Mouse (Mus musculus) cerebellum, postnatal 36 days (tissue): ENCODE measurements around the gene Acpp.

Source experiments
- DNase-seq, 2 experiments: peaks; one replicate each; pipeline ENCODE4 v3.0.0; 2021 to 2022; ENCODE audit warnings: mixed read lengths in 2 of 2

The Acpp gene

DNA sequence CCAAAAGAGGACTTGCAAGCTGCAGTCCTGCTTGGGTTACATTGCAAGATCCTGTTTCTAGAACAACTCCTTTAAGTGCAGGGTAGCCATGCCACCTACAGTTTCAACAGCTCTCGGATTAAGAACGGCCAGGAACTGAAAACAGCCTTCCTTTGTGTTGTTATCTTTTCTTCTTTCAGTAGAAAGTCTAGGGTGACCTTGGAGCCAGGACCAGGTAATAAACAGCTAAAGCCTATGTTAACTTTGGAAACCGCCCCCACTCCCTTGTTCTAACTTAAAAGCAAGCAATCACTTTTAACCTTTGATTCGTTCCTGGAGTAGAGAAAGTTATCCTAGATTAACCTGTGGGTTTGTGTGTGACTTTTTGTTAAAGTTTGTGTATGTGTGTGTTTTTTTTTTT, 33.2 kb downstream of the Acpp start:
- no peak for DNase-seq

- DNase-seq, result no peak
Observed at GRCm38 (mm10) chr9:104300569-104300968, 37.0 kb downstream of the Acpp start.

DNA sequence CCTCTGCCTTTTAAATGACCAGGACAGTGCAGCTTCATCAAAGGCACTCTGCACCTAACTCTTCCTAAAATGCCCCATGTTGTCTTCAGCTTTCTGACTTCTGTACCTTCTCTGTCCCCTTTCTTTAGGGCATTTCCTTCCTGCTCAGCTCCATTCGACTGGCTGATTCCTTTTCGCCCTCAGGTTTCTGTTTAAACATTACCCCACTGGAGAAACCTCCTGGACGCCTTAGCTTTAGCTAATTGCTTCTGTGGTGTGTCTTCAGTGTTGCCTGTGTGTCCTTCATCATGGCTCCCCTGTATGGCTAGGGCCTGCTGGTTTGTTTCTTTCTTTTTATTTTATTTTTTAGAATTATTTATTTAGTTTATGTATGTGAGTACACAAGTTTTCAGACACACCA, 40.5 kb downstream of the Acpp start:
- no peak for DNase-seq

DNA sequence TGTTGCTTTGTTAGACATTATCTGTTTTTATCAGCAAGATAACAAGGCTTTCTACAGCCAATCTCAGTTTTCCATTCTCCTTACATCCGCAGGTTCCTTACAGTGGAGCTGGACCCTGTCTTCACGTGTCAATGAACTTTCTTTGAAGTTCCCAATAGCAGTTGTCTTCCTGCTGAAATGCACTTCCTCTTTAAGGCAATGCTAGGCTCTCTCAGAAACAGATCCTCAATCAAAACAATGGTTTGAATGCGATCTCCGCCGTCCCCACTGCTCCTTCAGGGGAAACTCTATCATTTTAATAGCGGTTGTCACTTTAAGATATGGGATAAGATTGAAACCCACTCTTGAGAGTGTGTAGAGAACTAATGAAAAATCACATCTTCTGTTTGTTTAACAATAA, 52.6 kb downstream of the Acpp start:
- no peak for DNase-seq

DNA sequence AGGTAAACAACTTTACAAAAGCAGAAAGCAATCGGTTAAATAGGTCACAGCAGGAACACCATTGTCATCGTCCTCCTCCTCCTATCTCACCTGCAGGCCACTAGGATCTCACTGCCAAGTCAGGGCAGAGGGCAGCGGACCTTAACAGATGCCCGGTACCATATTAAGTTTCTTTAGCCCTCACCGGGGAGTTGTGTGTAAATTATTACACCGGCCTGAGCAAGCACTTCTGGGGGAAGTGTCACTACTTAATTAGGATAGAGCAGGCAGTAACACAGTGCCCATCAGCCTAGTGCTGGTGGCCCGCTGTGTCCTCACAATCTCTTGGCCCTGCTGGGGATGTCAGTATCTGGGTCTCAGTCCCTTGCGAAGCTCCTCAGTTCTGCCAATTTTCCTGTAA, 55.0 kb downstream of the Acpp start:
- no peak for DNase-seq

DNA sequence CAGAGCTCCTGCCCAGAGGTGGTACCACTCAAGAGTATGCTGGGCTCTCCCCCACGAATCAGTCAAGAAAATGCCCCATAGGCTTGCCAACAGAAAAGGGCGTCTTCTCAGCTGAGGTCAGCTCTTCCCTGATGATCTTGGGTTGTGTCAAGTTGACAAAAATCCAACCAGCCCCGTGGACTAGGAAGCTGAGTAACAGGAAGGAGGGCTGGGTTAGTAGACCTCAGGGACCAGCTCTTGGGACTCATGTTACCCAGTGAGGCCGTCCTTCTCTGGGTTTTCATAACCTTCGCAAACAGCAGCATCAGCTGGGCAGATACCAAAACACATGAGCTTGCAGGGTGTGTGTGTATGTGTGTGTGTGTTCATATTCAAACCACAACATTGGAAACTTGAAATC, 55.8 kb downstream of the Acpp start:
- DNase-seq, result no peak

DNA sequence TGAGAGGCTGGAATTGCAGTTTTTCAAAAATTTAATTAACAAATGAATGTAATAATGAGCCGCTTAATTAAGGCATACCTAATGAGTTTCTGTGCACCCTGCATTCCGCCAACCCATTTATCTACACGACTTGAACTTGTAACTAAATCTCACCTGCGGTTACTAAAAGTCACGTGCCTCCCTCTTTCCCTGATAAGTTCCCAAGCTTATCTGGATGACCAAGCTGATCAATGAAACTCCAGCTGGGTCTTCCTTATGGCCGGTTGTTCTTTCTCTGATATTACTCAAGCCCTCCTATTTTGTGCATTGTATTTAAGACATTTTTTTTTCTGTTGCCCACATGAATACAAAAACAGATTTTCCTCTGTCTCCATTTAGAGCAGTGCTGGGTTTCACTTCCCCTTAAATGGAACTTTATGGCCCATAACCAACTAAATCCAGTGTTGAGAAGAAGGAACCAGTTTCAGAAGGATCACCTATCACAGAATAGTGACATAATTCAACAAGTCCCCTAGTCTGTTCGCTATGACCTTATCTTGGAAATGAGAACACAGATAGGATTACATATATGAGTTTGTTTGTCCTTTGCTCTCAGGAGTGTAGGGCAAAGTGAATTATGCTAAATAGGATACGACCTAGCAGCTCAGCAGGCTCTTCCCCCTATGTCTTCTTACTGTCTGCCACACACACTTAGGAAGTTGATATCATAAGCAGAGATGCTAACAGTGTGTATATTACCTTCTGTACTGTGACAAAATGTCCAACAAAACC, 56.6 kb downstream of the Acpp start:
- DNase-seq, result no peak

- DNase-seq, result peak in 1 of 2 experiments; percentile 25
Observed at GRCm38 (mm10) chr9:104277528-104278162, 59.9 kb downstream of the Acpp start.

DNA sequence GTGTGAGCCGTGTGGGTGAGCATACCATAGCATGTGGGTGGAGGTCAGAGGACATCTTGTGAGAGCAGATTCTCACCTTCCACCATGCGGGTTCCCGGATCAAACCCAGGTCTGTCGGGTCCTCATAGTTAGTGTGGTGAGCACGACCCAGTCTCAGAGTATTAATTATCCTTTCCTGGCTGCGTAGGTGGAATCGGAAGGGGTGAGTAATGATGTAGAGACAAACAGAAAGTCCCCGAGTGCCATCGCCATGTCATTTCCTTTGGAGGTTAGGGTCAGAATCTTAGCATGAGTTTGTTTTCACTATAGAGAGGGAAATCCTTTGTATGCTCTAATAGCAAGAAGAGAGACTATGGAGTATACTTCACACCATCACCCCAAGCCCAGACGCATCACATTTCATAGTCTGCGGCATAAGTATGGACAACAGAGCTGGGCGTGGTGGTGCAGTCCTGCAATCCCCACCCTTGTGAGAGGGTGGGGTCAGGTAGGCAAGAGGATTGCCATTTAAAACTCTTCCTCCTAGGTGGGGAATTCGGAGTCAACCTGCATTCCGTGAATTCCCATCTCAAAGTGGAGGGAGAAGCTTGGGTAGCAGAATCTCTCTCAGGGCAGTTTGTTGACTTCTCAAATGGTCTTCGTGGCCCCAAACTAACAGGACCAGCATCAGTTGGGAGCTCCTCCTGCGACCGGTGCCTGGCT, 62.3 kb downstream of the Acpp start:
- DNase-seq, result no peak

- no peak for DNase-seq
Observed at GRCm38 (mm10) chr9:104272057-104272456, 65.5 kb downstream of the Acpp start.

GRCm38 (mm10) chr9:104271642-104272041, 65.9 kb downstream of the Acpp start:
- no peak for DNase-seq

- no peak for DNase-seq
Observed at GRCm38 (mm10) chr9:104269944-104270343, 67.6 kb downstream of the Acpp start.

GRCm38 (mm10) chr9:104269349-104269871, 68.1 kb downstream of the Acpp start:
- no peak for DNase-seq

GRCm38 (mm10) chr9:104264567-104264966, 73.0 kb downstream of the Acpp start:
- no peak for DNase-seq

- DNase-seq, result peak; percentile 95 to 98
Observed at GRCm38 (mm10) chr9:104262823-104263352, 74.7 kb downstream of the Acpp start, which contains the start of gene Dnajc13. Dnajc13 (minus strand) TSS chr9:104262930.

DNA sequence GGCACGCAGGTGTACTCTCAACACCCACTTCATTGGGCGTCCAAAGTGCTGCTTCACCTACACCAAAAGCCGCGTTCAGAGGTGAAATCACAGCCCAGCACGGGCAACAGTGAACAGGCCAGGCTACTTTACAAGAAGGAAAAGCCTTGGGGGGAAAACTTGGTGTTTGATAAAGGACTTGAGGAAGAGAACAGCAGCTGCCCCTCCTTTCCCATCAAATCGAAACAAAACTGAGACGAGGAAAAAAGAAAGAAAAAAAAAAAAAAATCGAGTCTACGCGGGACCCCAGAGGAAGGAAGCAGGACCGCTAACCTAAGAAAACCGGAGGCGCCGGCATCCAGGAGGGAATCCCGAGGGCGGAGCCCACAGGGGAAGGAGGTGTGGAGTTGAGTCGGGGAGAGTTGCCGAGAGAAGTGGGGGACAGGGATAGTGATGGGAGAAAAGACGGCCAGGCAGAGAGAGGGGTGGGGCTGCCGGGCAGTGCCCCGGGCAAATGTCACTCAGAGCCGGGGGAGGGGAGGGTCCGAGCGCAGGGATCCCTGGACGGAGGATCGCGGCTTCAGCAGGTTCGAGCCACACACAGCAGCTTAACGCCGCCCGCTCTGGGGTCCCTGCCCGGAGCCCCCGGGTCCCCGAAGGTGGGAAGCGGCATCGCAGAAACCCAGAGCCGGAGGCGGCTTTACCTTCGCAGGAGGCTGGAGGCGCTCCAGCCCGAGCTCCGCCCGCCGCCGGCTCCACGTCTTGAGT, 75.4 kb downstream of the Acpp start:
- peak in 1 of 2 experiments; percentile 43 for DNase-seq

GRCm38 (mm10) chr9:104260306-104260705, 77.2 kb downstream of the Acpp start:
- no peak for DNase-seq

GRCm38 (mm10) chr9:104256085-104256484, 81.5 kb downstream of the Acpp start:
- no peak for DNase-seq

DNA sequence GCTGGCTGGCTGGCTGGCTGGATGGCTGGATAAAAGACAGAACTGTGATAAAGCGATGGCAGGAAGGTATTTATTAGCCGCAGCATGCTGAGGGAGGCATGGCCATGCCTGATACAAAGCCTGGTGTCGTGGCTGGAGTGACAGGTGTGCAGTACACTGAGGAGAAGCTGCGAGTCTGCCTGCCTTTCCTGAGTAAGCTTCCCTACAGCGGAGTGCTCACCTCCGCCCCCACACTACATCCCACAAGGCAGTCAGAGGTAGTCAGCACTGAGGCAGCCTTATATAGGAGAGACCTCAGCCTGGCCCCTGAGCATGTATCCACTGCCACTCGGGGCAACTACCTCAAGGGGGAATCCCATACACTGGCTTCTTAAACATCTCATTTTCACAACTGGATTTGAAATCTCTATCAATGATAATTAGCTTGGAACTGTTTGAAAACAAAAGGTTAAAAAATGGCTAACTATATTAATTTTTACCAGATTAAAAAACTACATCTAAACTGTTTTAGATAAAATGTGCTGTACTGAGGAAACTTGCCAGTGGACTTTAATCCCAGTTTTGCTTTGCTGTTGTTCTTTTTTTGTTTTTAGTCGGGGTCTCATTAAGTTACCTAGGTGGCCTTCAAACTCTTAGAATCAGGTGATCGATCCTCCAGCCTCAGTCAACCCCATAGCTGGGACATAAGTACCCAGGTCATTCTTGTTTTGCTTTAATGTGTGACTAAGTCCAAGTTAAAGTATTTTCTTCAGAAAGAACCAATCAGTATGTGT, 83.0 kb downstream of the Acpp start:
- peak; percentile 7 to 20 for DNase-seq

DNA sequence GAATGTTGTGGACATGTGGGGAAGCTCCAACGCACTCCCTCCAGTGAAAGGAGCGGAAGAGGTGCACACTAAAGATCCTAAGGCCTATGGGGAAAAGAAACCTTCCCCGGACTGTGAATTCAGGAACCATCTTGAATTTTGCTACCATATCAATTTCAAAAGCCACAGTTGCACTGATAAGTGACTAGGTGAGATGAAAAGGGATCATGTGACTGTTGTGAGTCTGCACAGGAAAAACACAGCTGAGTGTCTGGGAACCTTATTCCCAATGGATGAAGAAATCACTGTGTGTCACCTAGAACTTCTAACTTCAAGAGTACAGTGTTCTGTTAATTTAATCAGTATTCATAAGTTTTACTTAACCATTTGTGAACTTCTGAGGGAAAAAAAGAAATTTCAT, 84.9 kb downstream of the Acpp start:
- DNase-seq, result no peak

- no peak for DNase-seq
Observed at GRCm38 (mm10) chr9:104251687-104252086, 85.9 kb downstream of the Acpp start.

DNA sequence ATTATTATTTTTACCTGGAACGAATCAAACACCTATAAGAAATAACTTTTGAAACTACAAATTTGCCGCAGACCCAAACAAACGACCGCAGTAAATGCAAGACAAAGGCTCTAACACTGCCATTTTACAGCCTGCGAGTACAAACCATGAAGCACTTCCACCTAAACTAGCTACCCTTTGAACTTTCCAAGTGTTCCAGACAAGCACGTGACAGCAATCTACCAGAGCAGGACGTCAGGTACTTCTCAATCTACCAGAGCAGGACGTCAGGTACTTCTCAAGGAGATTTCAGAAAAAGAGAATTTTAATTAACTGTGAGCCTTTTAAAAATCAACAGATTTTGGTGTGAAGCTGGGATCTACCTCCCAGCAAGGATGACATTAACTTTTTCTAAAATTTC, 86.4 kb downstream of the Acpp start:
- DNase-seq, result no peak
